Mouse (Mus musculus) megakaryocyte, adult 5-6 weeks (primary cell): ENCODE measurements around the gene Tmem39a. TPM values are rescaled to one million over a fixed set of nuclear protein-coding genes. Genes with fewer than 3 reads are reported as not detected.

Source experiments
- ATAC-seq: 2 replicates; pipeline ENCODE4 v1.8.0; 2016; ENCODE audit warnings: mild to moderate bottlenecking, inconsistent platforms; ENCODE audit not compliant: poor library complexity, severe bottlenecking
- total RNA-seq, 2 experiments: library from RNA; stranded (forward) in 1 of 2; stranded (reverse) in 1 of 2; fragments of 153-499, 151-499 nt in 1 of 2; fragments of 221-1000, 200-1000 nt in 1 of 2; gene quantifications; 2 replicates each; pipeline versions ENCODE4 v1.2.3 to v1.2.4; 2015 to 2017

The Tmem39a gene
- total RNA-seq (2015) (67.1 and 67.2 TPM in 2 replicates), total RNA-seq (2017) (32.1 and 32.5 TPM in 2 replicates)

GRCm38 (mm10) chr16:38558221-38558748, at the start of gene Tmem39a:
Tmem39a (plus strand) TSS chr16:38558698.
- ATAC-seq: no peak

- no peak for ATAC-seq
These were observed 47.7 kb upstream of the Tmem39a start for GRCm38 (mm10) chr16:38510846-38511245.

GRCm38 (mm10) chr16:38519140-38519539, 39.4 kb upstream of the Tmem39a start:
- no peak for ATAC-seq

GRCm38 (mm10) chr16:38521211-38521987, 37.1 kb upstream of the Tmem39a start:
- ATAC-seq: no peak

- peak; percentile 97 for ATAC-seq
These were observed 36.1 kb upstream of the Tmem39a start, which contains the start of gene Timmdc1 for GRCm38 (mm10) chr16:38522129-38523084. Timmdc1 (minus strand) TSS chr16:38522663.

GRCm38 (mm10) chr16:38526264-38526663, 32.2 kb upstream of the Tmem39a start:
- ATAC-seq: no peak

- peak; percentile 99 for ATAC-seq
These were observed 21.9 kb upstream of the Tmem39a start for GRCm38 (mm10) chr16:38536544-38537146.

- 0 out of 2 replicates have a peak, but pooled peaks have one; percentile 41 for ATAC-seq
These were observed 19.6 kb upstream of the Tmem39a start for GRCm38 (mm10) chr16:38538716-38539380.

GRCm38 (mm10) chr16:38548000-38548399, 10.5 kb upstream of the Tmem39a start:
- peak; percentile 23; the same call in 1 of the 2 replicates for ATAC-seq

GRCm38 (mm10) chr16:38549479-38550396, 8.8 kb upstream of the Tmem39a start, which contains the start of gene Poglut1:
Poglut1 (minus strand) TSS chr16:38550258.
- ATAC-seq: peak; percentile 99

GRCm38 (mm10) chr16:38555988-38556387, 2.5 kb upstream of the Tmem39a start:
- no peak for ATAC-seq

GRCm38 (mm10) chr16:38562131-38562967, 3.9 kb downstream of the Tmem39a start:
- ATAC-seq: peak; percentile 99

GRCm38 (mm10) chr16:38562968-38563327, 4.5 kb downstream of the Tmem39a start:
- ATAC-seq: peak; percentile 59

- no peak for ATAC-seq
These were observed 5.0 kb downstream of the Tmem39a start for GRCm38 (mm10) chr16:38563516-38563915.

GRCm38 (mm10) chr16:38568192-38568591, 9.7 kb downstream of the Tmem39a start:
- no peak for ATAC-seq

GRCm38 (mm10) chr16:38571481-38571880, 13.0 kb downstream of the Tmem39a start:
- ATAC-seq: no peak

GRCm38 (mm10) chr16:38584761-38585160, 26.3 kb downstream of the Tmem39a start:
- ATAC-seq: no peak

- ATAC-seq: no peak
These were observed 26.7 kb downstream of the Tmem39a start for GRCm38 (mm10) chr16:38585186-38585585.
